Mouse (Mus musculus): ENCODE measurements around the gene Slc34a1.
"Not testable (repeated sequence)": the region's sequence is repeated elsewhere in the genome, so short reads cannot be mapped to it uniquely, and the experiment has no call there.

Slc34a1 gene

GRCm38 (mm10) chr13:55404853-55405782, 7.1 kb downstream of the Slc34a1 start:
- DNase-seq (ENCODE audit: low read depth) = peak; percentile 86

DNA sequence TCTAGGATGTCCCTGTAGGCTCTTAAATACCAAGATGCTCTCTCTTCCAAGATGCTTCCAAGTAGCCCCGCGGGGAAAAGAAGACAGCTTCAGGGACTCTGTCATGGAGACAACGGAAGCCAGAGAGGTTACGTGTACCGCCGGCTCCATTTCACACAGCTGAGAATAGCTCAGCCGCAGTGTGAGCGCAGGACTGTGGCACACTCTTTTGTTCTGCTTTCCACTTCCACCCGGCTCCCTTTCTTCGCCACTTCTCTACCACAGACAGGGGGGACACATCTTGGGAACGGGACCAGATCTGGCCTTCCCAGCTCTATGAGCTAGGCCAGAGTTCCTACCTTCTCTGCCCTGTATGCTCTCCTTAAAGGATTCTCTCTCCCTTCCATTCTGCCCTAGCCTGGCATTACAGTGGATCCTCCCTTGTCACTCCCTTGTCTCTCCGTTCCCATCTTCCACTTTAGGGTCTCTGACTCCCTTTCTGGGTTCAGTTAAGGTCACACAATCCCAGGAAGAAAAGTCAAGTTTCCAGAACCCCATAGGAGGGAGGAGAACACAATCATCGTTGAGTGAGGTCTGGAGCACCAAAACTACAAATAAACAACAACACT, 7.9 kb downstream of the Slc34a1 start:
- DNase-seq (ENCODE audit: low read depth) = no peak

DNA sequence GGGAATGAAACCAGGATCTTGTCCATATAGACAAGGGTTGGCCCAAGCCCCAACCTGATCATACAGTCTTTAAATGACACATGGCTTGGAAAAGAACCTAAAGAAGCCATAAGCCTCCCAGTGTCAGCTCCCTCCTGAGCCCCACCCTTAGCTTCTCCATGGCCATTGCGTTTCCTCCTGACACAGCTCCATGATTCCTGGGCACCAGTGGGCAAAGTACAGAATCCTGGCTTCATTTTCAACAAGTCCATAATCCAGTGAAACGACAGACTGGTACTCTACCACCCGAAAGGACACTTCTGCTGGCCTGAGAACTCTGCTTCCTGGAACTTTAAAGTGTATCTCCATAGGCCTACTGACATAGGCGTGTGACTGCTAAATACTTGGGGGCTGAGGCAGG, 9.4 kb downstream of the Slc34a1 start:
- DNase-seq (ENCODE audit: low read depth) = no peak

GRCm38 (mm10) chr13:55408546-55409120, 10.6 kb downstream of the Slc34a1 start:
- no peak for DNase-seq (ENCODE audit: low read depth)

GRCm38 (mm10) chr13:55411826-55412225, 13.8 kb downstream of the Slc34a1 start:
- DNase-seq (ENCODE audit: low read depth) = no peak

DNA sequence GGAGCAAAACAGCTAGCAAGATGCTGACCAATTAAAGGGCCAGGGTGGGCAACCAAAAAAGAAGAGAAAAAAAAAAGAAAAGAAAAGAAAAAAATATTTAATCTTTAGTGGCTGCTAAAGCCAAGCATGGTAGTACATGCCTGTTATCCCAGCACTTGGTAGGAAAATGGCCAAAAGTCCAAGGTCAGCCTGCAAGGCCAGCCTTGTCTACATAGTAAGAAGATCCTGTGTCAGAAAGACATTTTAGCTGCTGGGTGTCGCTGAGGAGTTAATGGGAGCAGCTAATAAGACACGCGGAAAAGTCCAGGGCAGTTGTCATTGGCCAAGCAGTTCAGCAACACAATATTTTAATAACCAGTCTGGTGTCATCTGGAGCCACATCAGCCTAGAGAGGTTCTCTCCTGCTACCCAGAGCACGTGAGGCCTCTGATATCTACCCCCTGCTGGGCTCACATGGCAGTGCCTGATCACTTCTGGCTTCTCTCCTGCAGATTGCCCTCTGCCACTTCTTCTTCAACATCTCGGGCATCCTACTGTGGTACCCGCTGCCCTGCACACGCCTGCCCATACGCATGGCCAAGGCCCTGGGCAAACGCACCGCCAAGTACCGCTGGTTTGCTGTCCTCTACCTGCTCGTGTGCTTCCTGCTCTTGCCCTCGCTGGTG, 14.8 kb downstream of the Slc34a1 start:
- no peak for DNase-seq (ENCODE audit: low read depth)

DNA sequence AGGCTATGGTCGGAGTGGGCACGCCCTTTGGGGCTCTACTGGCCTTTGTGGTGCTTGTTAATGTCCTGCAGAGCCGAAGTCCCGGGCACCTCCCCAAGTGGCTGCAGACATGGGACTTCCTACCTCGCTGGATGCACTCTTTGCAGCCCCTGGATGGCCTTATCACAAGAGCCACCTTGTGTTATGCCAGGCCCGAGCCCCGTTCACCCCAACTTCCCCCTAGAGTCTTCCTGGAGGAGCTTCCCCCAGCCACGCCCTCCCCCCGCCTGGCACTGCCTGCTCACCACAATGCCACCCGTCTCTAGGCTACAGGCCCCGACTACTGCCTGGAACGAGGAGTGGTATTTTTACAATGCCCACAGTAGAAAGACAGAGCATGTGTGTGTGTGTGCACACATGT, 15.3 kb downstream of the Slc34a1 start:
- DNase-seq (ENCODE audit: low read depth) = no peak

DNA sequence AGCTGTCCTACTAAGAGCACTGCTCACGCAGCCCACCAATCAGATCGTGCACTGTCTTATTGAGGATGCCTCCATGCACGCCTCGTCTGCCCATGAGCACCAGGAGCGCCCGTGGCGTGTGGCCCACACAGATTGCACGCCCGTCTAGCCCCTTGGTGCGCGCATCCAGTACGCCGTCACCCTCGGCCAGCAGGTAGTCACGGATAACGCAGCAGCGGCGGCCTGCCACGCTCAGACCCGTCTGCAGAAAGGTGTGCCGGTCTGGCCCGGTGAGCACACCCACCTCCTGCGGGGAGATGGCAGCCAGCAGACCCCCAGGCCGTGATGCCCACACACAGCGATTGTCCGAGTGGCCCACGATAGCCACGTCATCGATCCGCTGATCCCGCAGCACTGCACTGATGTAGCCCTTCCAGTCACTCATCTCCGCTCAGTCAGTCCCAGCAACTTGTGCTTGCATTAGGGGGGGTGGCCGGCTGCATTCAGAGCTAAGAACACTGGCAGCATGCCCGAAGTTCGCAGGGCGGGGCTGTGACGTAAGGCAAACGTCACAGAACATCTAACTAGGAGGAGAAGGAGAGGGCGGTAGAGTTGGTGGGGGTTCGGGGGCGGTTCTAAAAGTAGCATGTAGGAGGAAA, 16.9 kb downstream of the Slc34a1 start, which contains the start of gene Pfn3:
TSS of gene Pfn3 (minus strand) at position 490 of the 638 bp plus-strand sequence.
- DNase-seq (ENCODE audit: low read depth) = no peak

- DNase-seq (ENCODE audit: low read depth) = peak; percentile 82
Measured at GRCm38 (mm10) chr13:55418004-55418403, 20.0 kb downstream of the Slc34a1 start.

GRCm38 (mm10) chr13:55419142-55419541, 21.2 kb downstream of the Slc34a1 start:
- DNase-seq (ENCODE audit: low read depth) = no peak

DNA sequence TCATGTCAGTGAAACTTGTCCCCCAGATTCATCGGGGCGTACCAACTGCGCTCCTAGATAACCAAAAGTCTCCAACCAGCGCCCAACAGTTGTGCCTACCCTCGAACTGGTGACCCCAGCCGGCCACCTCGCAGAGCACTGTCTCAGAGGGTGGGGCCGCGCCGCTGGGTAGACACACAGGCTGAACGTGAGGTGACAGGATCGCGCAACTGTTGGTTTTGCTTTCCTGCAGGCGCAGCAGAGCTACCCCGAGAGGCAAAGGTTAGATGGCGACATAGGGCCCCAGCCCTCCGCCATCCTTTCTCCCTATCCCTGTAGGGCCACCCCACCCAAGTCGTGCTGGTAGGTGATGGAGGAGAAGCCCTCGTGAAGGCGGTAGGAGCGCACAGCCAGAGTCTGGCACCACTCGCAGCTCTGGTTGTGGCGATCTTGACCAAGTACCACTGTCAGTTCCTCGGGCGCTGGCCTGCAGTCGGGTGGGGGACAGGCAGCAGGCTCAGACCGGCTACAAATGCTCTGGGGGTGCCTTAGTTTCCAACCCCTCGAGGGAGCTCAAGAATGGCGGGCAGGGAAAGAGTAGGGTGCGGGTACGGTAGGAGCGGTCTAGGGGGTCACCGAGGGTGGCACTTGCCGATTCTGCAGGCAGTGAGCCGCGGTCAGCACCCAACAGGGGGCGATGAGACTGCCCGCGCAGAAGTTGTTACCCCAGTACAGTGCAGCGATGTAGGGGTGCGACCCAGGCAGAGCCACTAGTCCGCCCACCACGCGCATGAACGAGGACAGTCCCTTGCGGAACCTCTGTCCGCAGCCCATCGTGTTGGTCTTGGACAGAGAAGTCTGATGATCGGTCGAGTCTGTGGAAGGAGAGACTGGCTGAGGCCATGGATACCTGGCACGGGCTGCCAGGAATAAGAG, 22.3 kb downstream of the Slc34a1 start:
- DNase-seq (ENCODE audit: low read depth) = no peak

DNA sequence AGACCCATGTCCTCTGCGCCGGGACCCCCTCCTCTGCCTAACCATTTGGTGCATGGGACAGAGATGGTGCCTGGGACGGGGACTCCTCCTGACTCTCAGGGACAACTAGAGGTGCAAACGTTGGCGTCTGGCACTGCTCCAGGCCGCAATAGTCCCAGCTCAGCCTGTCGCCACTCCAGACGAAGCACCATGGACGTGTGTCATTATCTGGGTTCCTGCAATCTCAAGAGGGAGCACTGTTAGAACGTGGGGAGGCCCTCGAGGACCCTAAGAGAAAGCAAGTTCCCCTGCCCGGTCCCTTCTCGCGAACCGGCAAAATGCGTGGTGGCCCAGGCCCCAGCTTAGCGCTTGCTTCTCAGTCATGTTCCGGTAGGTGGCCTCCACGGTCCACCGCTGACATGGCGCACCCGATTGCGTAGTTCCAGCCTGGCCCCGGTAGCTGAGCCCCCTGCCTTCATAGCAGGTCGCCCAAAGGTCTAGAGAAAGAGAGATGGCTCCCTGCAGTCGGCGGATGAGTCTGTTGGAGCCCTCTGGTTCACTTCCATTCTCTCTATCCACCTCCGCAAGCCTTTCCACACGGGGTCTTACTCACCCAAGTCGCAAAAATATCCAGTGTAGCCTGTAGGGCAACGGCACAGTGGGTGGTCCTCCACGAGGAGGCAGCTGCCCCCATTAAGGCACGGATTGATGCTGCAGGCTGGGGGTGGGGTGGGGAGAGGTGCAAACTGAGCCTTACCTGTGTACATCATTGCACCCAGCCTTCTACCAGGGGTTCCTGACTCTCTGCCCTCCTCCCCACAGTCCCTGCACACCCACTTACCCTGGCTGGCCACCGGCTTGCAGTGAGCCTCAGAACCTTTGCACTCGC, 23.2 kb downstream of the Slc34a1 start:
- no peak for DNase-seq (ENCODE audit: low read depth)

- no peak for DNase-seq (ENCODE audit: low read depth)
Measured at GRCm38 (mm10) chr13:55426613-55427012, 28.6 kb downstream of the Slc34a1 start, which contains the start of gene F12. TSS of gene F12 (minus strand) at chr13:55426793.

DNA sequence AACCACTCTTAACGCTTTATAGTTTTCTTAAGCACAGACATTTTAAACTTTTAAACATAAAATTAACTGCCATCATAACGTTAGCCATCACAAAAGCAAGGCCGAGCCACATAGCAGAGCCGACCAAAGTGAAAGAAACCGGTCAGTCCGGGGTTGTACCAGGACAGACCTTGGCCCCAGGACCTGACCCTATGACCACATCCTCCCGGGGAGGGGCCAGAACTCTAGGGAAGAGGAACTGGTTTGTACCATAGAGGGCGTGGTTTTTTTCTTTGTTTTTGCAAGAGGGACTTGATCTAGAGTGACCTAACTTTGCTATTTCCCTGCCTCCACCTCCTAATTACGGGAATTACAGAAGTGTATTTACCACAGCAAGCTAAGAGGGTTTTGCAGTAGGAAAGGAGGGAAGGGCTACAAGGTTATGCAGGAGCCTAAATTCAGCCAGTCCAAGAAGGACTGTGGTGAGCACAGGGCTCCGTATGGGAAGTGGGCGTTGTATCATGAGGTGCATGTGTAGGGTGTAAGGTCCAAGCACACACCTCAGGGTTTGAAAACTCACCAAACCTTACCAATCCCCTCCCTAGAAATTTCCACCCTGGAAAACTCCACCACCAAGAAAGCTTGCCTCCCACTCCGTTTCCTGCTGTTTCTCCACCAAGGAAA, 31.4 kb downstream of the Slc34a1 start:
- no peak for DNase-seq (ENCODE audit: low read depth)

- DNase-seq (ENCODE audit: low read depth) = no peak
Measured at GRCm38 (mm10) chr13:55430566-55430965, 32.6 kb downstream of the Slc34a1 start.

- DNase-seq (ENCODE audit: low read depth) = no peak
Measured at GRCm38 (mm10) chr13:55431889-55432685, 34.1 kb downstream of the Slc34a1 start.

DNA sequence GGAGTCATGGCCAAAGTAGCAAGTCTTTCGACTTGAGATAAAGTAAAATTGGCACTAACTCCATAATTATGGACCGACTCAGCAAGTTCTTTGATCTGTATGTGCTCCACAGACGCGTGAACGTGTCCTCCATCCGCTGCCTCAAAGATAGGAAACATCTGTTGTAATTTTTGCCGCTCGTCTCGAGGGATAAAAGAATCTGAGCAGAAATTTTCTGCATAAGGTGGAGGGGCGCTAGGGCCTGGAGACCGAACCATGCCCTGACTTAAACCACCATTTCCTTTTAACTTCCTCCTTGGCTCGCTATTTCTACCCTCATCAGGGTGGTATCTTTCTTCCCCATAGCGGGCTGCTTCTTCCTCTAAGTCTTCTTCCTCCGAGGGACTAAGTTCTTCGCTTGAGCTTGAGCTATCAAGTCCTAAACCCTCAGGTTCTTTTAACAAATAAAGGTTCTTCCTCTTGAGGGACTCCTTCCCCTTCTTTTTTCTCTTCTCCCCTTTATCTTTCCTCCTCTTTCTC, 39.2 kb downstream of the Slc34a1 start:
- not testable (repeated sequence) for DNase-seq (ENCODE audit: low read depth)

- no peak for DNase-seq (ENCODE audit: low read depth)
Measured at GRCm38 (mm10) chr13:55443799-55444285, 45.9 kb downstream of the Slc34a1 start.
